Mouse (Mus musculus) erythroblast, embryonic 14.5 days (primary cell): ENCODE data around the gene Pde1a.

ENCODE experiments used
- GATA1 ChIP-seq: IDR thresholded peaks from 2 replicates; pipeline ENCODE4 v1.6.1; 2012; ENCODE audit warnings: low read length, inconsistent platforms, mixed read lengths
- TAL1 ChIP-seq: IDR thresholded peaks from 3 replicates; pipeline ENCODE4 v1.6.1; 2012; ENCODE audit warnings: low read length, inconsistent platforms, mixed read lengths

- TF ChIP-seq GATA1 (no peak), TAL1 (no peak)
These were observed 206.9 kb downstream of the Pde1a start for GRCm38 (mm10) chr2:79922356-79922755.
